Mouse (Mus musculus) WW6 (cell line): Measurements from ENCODE around the gene Bcl2.
"Not testable (repeated sequence)": the region's sequence is repeated elsewhere in the genome, so short reads cannot be mapped to it uniquely, and the experiment has no call there.

Source experiments
- DNase-seq: peaks from one replicate; pipeline ENCODE4 v3.0.0-alpha.2; 2013; ENCODE audit warnings: low read depth, low spot score

Bcl2 gene

DNA sequence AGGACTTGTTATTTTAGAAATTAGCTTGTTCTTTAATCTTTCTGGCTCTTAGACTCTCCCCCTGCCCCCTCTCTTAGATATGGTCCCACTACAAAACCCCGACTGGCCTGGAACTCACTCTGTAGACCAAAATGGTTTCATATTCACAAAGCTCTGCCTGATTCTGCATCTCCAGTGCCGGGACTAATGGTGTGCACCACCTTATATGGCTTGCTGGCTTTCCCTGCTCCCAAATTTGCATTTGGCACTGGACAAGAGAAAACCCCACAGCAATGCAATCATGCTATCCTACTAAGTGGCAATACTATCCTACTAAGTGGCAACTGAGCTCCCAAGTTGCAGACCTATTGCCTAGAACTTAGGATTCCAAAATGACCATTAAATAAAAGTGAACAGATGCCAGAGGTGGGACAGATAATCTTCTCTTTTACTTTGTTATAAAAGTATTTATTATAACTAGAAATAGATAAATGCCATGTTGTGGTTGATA is 154.9 kb downstream of the Bcl2 start:
- DNase-seq, result no peak

DNA sequence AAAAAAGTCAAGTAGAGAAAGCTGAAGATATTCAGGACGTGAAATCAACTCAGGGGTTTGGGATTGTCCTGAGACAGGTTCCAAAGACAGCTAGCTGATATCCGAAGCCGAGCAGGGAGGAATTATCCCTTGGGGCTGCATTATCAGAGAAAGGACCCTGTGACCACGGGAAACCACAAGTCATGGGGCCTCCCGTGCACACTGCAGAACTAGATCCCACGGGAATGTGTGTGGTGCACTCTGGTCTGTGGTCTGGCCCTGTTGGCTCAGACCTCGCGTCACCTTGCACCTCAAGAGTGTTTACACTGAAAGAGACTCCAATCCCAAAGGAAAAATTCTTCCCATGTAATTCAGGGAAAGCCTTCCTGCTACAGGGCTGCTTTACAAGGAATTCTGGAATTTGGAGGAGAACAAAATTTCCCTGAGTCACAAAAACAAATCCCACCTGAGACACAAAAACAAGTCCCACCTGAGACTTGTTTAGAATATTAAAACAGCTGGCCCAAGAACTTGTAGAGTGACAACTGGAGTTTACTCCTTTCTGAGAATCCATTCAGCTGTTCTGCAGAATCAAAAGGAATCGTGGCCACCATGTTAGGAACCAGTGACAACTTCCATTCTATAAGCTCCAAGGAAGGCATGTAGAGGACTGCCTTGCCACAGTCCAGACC is 158.4 kb downstream of the Bcl2 start:
- DNase-seq, result no peak

DNA sequence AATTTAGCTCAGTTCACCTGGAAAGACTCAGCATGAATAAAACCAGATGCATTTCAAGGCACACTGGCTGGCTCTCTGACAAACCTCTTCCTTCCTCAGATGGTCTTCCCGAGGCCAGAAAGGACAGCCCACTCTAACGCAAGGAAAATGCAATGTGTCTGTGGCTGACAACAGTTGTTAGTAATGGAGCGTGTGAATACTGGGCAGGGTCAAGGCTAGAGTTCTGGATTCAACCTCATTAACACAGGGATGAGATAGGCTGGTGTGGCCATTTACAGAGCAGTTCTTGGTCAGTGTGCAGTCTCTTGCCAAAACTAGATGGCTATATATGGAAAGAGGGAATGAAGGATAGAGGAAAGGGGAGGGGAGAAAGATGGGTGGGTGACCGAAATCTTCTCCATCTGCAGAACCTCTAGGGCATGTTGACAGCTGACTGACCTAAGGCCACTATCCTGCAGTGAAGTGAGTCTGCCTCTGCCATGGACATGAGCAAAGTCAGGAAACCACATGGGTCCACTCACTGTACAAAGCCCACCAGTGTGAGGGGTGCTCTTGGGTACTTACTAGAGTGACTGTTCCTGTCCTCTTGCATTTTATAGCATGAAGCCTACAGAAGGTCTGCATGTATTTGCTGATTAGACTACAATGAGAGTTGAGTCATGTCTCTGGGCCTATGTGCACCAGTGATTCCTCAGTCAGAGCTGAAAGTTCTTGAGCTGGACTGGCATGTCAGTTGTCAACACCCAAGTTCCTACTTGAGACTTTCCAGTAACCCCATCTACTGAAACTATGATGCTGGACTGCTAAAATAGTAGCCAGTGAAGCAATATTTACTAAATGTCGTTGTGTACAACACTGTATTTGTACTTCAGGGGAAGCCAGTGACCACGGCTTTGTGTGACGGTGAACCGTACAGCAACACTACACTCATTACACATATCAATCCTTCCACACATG is 159.9 kb downstream of the Bcl2 start:
- DNase-seq, result no peak

DNA sequence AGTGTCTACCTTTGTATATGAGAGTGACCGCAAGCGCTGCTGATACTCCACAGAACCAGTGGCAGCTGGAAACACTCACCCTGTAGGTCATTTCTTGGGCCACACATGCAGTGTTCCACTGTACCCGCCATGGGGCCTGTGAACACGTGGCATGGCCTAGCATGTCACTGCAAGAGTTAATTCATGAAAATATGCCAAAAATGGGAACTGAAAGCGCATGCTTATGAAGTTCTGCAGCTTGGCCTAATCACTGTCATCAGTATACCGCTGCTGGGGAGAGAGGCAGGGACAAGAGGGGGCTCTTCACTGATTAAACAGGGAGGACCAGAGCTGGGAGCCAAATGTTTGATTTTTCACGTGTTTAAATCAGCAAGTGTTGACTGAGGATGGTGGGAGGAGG is 161.2 kb downstream of the Bcl2 start:
- no peak for DNase-seq

DNA sequence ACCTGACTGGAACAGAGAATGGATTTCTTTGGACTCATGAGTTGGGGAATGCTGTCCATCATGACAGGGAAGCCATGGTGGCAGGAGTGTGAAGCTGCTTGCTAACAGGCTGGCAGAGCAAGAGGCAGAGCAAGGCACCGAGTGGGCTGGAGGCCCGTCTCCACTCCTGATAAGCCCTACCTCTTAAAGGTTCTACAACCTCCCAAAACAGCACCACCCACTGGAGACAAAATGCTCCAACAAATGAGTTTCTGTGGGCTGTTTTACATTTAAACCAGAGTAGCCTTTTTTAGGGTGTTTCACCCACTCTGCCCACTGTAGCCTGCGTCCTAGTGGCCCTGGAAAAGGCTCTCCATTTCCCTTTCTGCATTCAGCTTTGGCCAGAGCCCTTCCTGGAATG is 163.5 kb downstream of the Bcl2 start:
- no peak for DNase-seq

DNA sequence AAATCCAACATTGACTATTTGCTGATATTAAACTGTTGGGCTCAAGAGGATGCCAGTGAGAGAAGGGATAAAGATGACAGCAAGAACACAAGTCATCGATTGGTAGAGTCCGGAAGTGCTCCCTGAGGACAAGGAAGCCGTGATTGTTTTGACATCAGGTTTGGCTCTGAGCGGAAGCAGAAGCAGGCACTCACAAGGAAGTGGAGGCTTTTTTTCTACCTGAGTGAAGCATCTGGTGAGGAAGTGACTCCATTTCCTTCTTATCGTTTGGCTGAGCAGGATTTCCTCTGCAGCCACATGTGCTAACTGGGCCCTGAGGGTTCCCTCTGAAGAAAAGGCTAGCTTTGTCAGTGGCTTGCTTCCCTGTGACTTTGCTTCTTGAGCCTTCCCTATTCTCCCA is 165.0 kb downstream of the Bcl2 start:
- no peak for DNase-seq

DNA sequence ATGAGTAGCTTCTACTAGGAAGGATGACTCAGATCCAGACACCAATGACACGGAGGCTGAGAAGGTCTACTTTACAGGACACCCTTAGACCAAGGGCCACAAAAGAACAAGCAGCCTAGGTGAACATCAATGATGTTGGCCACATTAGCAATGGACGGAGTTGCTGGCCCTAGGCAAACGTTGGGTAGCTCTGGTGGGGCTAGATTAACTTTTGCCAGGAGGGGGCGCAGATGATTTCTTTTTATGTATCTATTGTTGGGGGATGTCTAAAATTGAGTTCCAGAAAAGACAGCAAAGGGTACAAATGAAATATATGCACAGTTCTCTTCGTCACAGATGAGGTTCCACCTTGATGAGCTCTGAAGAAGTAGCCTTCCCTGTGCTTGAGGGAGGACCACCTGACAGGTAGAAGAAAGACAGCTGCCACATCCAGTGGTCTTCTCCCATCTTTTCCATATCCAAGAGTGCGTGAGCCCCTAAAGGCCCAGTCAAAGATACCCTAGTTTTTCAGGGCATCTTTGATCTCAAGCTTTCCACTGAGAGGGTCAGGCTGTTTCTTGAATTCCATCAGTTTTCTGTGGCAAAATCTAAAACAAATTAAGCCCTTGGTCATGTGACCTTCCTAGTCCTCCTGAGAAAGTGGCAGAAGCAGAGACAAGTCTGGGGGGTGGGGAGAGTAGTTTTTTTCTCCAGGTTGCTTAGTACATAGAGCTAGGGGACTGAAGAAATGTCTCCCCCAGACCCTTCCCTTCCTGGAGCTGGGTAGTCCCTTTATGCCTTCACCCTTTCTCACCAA is 169.1 kb downstream of the Bcl2 start:
- DNase-seq, result no peak

DNA sequence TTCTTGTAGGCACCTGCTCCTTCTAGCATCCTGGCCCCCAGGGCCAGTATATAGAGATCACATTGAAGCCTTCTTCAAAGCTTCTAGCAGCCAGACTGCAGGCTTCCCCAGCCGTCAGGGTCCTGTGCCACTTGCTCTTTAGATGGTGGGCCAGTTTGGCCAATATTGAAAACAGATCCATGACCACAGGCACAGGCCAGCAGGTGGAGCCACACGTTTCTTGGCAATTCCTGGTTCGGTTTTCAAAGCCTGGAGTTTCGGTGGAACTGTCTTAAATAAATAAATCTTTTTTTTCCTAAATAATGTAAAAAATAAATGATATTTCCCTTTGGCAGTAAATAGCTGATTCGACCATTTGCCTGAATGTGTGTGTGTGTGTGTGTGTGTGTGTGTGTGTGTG is 171.3 kb downstream of the Bcl2 start:
- DNase-seq, result no peak

DNA sequence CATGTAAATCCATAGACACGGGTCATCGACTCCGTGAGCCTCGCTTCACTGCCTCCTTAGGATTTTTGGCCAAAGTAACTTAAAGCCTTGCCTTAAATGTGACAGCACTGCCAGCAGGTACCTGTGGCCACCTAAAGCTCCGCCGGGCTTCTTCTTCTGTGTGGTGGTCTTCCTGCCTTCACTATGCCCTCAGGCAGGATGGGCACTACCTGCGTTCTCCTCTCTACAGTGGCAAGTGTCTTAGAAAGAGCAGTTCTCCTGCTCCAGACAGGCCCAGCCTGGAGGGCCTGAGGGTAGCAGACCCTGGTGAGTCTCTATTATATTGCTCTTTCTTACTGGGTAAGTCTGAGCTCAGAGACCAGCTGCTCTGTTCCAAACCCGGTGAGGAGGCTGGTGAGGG is 172.2 kb downstream of the Bcl2 start:
- DNase-seq, result no peak

DNA sequence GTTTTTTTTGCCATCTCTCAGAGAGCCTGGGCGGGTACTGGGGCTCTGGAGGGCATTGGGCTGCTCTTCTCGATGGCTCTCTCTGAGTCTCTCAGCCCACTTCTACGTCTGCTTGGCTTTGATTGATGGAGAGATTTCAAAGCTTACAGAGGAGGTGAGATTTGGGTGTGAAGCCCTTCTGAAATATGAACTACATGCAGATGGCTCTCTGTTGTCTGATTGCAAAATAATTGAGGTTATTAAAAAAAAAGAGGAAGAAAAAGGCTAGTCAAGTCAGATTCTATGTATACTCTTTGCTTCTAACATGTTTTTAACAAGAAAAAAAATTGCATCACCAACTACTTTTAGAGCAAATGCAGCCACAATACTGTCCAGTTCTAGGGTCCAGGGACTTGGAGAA is 173.9 kb downstream of the Bcl2 start:
- no peak for DNase-seq

DNA sequence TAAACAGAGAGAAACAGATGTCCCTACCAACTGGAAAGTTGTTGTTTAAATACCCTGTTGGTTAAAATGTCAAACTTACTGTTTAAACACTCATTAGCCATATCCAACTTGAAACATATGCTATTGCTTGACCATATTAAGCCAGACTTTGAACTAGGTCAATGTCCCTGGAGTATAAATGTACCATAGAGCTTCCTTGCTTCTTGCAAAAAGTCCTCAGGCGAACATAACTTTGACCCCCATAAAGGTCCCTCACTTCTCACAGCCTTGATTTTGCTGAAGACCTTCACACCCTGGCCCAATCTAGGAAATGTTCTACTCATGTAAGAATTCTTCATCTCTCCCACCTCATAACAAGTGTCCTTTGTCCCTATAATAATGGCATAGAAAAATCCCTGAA is 175.0 kb downstream of the Bcl2 start:
- no peak for DNase-seq

DNA sequence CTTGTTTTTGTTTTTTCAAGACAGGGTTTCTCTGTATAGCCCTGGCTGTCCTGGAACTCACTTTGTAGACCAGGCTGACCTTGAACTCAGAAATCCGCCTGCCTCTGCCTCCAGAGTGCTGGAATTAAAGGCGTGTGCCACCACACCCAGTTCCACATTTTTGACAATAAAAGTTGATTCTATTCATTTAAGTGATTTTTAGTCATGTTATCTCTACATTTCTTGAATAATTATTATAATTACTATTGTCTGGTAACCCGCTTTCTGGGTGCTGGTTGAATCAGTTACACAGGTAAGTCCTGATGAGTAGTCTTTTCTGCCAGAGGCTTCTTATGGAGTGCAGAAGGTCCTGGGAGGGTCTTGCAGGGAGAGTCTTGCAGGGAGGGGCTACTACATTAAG is 179.2 kb downstream of the Bcl2 start:
- not testable (repeated sequence) for DNase-seq

DNA sequence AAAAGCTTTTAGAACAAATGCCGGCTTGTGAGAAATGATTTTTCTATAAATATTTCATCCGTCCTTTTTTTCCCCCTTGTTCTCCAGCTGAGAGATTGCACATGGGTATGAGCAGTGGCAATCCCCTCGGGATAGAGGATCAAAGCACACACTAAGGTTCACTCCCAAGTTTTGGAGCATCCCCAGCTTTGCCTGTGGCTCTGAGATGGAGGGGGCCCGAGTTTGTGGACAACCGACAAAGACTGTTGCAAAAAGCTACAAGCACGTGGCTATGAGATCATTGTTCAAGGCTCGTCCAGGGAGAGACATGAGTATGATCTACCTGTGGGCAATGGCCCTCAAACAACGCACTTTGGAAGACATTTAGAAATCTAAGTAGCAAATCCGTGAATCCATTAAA is 184.5 kb downstream of the Bcl2 start:
- DNase-seq, result no peak

DNA sequence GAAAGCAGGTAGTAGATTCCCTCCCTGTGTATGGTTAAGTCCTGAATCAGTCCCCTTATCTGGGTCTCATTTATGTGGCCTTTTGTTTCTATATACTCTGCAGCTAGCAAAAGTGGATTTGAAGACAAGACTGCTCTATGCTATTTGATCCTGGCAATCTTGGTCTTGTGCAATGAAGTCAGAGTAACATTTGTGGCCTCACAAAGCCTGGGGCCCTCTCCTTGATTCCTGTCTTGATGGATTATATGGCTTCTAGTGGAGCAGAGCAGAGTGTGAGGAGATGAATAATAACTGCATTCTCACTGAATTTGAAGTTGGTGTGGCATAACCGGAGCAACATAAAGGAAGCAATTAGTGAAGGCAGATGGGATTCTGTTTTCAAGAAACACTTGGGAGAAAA is 186.5 kb downstream of the Bcl2 start:
- no peak for DNase-seq

DNA sequence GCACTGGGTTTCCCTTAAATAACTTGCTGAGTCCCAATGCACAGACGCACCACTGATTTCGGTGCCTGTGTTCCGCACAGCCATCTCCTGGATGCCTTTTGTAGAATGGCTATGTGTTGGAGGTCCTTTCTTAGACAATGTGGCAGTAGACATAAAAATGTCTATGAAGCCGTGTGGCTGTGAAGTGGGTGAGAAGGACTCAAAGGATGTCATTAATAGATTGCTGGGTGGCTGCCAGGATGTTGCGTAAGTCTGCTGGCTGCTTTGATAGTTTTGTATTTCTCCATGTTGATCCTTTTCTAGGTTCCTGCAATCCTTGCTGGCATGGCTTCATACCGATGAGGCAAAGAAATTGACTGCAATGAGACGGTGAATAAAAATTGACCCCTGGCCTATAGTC is 187.3 kb downstream of the Bcl2 start:
- no peak for DNase-seq

DNA sequence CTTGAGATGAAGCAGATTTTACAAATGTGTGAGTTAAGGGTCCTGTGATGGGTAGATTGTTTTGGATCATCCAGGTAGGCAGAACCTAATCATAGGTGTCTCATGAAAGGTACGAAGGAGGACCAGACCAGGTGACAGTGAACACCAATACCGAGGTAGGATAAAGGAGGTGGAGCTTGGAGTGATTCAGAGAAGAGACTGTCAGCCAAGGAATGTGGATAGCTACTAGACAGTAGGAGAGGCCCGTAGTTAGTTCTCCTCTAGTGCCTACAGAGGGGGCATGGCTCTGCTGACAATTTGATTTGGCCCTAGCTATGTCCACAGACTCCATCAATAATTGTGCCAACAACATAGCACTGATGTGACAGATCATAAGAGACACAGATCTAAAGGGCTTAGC is 188.0 kb downstream of the Bcl2 start:
- no peak for DNase-seq

DNA sequence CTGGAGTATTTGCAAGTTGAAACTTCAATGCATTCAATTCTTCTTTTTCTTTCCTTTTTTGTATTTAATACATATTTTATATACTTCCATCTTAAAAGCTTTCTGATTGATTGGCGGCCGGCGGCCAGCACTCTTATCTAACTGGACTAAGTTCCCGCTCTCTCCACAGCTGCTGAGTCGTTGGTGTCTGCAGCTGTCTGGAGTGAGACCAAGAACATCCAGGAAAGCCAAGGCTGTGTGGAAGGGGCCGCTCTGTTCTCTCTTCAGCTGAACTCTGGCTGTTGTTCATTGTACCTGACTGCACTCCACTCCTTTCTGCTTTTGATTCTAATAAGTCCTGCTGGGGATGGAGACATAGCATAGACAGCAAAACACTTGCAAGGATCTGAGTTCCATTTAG is 190.3 kb downstream of the Bcl2 start:
- DNase-seq, result no peak

DNA sequence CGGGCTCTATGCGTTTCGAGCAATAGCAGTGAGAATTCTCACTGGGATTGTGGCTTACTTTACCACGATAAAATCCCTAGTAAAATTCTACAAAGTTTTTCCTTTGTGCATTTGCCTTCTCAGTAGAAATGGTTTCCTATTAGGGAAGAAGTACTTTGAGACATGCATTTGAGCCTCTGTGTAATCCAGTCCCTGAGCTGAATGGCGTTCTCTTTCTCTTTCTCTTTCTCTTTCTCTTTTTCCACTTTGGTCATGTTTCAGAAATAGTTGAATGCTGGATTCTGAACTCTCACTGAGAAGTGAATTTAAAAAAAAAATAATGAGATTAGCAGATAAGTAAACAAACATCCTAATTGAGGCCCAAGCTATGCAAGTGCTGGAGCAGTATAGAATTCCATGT is 191.1 kb downstream of the Bcl2 start:
- no peak for DNase-seq

DNA sequence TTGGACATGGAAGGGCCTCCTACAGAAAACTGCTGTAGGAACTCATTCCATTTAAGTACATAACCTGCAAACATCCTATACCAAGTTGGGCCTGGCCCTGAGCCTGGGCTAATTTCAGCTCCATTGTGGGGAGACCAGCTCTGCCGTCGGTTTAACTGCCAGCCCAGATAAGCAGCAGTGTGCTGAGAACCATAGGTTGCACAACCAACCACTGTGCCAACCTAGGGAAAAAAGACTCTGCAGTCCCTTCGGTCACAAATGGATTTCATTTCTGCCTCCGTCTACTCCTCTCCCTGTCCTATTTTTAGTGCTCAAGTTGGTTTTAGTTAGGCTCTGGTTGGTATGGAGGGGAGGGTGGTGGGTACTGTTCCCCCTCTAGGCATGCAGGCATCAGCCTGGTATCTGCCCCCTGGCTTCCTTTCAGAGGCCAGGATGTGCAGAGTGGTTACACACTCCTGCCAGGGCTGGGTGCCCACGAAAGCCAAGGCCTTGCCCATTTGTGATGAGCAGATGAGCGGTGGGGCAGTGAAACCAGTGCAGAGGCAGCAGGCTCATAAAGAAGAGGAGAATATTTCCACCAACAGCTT is 196.4 kb downstream of the Bcl2 start:
- no peak for DNase-seq

DNA sequence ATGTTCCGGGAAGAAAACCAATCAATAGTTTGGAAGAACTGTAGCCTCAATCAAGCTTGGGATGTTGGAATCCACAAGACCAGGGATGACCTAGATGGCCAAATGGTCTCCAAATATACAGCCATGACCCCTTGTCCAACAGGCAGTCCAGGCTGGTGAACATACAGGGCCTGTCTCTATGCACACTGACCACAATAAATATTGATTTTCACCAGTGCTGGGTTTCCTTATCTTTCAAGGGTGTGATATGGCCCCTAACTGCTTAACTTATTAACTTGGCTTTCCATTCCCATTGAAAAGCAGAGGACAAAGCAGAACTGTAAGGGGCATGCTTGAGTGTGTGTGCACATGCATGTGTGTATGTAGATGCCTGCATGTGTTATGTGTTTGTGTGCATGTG is 197.0 kb downstream of the Bcl2 start:
- no peak for DNase-seq

DNA sequence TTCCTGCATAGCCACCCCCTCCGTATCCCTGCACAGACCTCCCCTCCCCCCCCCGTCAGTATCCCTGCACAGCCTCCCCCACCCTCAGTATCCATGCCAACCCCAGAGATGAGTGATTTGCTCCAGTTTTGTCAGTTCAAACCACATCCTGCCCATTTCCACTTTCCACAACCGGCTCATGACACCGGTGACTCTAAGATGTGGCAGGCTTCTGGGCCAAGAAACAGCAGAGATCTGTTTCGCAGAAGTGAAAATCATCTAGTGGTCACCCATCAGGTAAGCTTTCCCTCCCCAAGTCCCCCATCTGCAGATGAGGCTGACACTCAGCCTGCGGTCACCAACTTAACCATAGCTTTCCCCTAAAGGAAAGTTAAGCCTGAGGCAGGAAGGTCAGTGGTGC is 198.5 kb downstream of the Bcl2 start:
- DNase-seq, result no peak
